Comparison of ENCODE assay signal across 16 mouse cellular contexts in the genomic region with DNA sequence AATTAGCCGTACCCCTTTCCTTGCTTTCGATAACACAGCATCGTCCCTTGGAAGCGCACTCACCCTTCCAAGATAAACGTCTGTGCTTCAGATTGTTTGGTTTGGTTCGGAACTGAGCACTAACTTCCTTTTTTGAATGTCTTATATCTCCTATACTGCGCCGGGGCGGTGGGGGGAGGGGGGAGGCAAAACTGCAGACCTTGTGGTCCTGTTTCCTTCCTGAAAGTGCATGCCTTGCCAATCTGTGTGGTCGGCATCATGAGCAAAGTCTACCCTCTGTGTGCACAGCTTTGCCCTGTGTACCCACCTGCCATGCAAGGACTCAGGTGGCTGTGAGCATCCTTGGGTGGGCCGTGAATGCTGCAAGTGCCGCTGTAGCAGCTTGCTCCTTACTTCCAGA.
"Had no signal": no experiment of that assay in that cellular context is flagged by ENCODE, and none has a peak within 500 bp of the region (broad histone marks: within the 10 kb centered on the region; RNA-seq: fewer than 3 reads in every experiment).

No protein-coding gene starts in this region.

- H3K4me1 ChIP-seq: liver, embryonic 13.5 days; neural tube, embryonic 12.5 days; neural tube, embryonic 15.5 days had no signal

- H3K4me3 ChIP-seq: layer of hippocampus, adult 2 months; liver, embryonic 13.5 days; neural tube, embryonic 12.5 days; neural tube, embryonic 15.5 days had no signal

- ATAC-seq: intestine, postnatal 0 days had no signal

- H3K27ac ChIP-seq: kidney, postnatal 0 days; layer of hippocampus, adult 2 months; liver, embryonic 13.5 days; neural tube, embryonic 12.5 days; neural tube, embryonic 15.5 days had no signal

- H3K9me3 ChIP-seq: neural tube, embryonic 12.5 days; neural tube, embryonic 15.5 days had no signal

- H3K9ac ChIP-seq: liver, embryonic 13.5 days; neural tube, embryonic 12.5 days; neural tube, embryonic 15.5 days had no signal

- H3K27me3 ChIP-seq: liver, embryonic 13.5 days; neural tube, embryonic 12.5 days; neural tube, embryonic 15.5 days had no signal

- DNase-seq: kidney, adult 2 months; kidney, postnatal 25 days; liver, embryonic 13.5 days; lung, adult 2 months; lung, postnatal 14 days; lung, postnatal 4 days; midbrain, embryonic 14.5 days; thymus, adult 18-20 months; thymus, postnatal 14 days; thymus, postnatal 4 days had no signal

- H3K4me2 ChIP-seq: liver, embryonic 13.5 days; midbrain, embryonic 11.5 days; neural tube, embryonic 12.5 days; neural tube, embryonic 15.5 days had no signal
